Mouse (Mus musculus): Measurements from ENCODE around the gene Lrrc4.

GRCm38 (mm10) chr6:28669251-28669650 is 162.3 kb downstream of the Lrrc4 start:
- TF ChIP-seq CTCF (IDR thresholded peaks at IDR 0.05; ENCODE audit: insufficient read depth, low read length) (no peak), POLR2A (IDR thresholded peaks at IDR 0.05; ENCODE audit: borderline replicate concordance, extremely low read depth, low read depth, low read length) (no peak)
